Mouse (Mus musculus): ENCODE measurements around the gene Cyp4f13. TPM values are rescaled to one million over a fixed set of nuclear protein-coding genes. Genes with fewer than 3 reads are reported as not detected.

Cyp4f13 gene
- total RNA-seq (2023; ENCODE audit: inconsistent age): 83.0 to 86.6 TPM (median 84.1 TPM) in 4 replicates

DNA sequence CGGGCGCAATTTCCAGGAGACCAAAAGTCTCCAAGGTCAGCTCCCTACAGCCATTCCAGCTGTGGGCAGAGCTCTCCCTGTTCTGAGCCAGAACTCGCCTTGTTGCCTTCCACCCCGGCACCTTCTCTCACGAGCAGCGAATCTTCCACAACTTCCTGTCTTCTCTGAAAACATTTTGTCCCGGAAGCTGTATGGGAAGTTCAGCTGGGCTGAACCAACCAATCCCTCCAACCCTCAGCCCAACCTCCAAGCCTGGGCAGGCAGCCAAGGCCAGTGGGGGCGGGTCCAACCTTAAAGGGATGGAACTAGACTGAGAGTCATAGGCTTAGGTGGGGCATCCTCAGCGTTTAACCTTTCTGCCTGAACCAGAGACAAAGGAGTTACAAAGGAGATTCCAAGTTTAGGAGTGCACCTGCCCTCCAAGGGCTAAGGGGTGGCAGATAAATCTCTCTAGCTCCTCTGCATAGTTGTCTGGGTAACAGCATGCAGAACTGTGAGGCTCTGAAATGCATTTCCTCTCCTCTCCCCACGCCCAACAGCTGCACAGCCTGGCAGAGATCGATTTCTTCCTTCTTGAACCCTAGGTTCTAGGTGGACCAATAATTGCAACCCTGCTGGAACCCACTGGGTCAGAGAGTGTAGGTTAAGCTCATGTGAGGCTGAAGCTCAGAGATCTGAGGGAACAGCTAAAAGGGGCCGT, at the start of gene Cyp4f13:
Cyp4f13 (minus strand) TSS at position 188 of the 700 bp plus-strand sequence.

DNA sequence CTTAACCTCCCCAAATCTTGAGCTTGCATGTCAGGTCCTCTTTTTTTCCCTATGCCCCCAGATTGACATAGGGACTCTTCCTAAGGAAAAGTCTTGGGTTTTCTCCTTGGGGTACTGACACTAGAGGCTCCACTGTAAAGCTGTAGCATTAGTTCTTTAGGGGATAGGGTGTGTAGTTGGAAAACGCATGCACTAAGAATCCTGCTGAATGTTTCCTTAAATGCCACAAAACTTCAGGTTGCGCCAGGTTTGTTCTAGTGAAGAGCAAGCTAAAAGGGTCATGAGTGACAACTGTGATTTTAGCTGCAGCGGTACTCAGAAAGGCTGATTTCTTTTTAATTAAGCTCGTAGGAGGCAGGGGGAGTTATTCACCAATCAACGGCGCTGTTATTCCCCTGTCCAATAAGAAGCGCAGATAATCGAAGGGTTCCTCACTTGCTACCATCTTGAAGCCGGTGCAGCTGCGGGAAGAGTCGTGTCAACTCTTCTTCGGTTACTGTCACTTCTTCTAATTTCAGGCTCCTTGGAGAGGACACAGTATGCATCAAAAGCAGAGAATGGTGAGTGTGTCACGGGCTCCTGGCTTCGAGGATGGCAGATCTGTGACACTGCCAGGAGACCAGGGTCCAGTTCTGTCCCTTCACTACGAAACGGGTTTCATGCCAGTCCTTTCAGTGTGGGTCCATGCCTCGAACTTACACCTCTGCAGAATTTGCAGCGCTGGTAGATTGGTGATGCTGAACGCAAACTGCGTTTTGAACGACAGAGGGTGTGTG, 45.7 kb upstream of the Cyp4f13 start, which contains the start of gene Zfp952:
Zfp952 (plus strand) TSS at position 431 of the 776 bp plus-strand sequence.

DNA sequence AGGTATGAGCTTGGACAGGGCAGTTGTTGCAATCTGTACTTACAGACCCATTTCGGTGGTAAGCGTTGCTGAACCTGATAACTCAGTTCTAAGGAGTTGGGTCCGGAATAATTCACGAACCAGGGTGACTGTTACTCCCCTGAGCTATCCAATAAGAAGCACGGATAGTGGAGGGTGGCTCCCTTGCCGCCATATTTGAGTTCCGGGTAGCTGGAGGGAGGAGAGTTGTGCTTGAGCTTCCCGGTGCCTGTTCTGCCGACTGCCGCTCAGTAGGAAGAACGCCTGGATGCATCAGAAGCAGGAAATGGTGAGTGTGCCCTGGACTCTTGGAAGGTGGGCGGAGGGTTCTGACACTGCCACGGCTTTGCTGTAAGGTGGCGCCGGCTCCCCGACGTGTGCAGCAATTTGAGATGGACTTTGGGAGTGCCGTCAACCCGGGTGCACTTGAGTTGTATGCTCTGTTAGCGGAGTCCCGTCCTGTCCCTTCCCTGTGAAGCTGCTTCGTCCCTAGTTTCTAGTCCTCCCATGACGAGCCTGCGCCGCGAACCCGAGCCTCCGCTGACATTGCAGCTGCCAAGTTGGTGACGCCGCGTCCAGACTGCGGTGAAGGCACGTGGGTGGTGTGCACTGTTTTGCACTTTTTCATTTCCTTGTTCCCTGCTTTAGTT, 18.6 kb upstream of the Cyp4f13 start, which contains the start of gene Zfp472:
Zfp472 (plus strand) TSS at position 192 of the 668 bp plus-strand sequence.

DNA sequence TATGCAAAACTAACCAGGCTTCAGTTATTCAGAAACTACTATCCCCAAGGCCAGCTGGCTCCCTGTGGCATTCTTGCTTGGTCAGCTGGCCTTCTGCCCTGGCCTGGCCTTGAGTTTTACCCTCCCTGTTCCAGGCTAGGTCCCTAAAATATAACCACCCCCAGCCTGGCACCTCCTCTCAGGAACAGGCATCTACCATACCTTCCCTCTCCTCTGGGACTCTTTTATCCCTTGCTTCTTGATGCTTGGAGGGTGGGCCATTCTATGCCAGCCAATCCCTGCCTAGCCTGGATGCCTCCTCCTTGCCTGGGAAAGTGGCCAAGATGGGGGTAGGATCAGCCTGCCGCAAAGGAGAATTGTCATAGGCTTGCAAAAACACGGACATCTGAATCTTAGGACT, 30.1 kb downstream of the Cyp4f13 start, which contains the start of gene Cyp4f14:
Cyp4f14 (minus strand) TSS at position 212 of the 400 bp plus-strand sequence.

DNA sequence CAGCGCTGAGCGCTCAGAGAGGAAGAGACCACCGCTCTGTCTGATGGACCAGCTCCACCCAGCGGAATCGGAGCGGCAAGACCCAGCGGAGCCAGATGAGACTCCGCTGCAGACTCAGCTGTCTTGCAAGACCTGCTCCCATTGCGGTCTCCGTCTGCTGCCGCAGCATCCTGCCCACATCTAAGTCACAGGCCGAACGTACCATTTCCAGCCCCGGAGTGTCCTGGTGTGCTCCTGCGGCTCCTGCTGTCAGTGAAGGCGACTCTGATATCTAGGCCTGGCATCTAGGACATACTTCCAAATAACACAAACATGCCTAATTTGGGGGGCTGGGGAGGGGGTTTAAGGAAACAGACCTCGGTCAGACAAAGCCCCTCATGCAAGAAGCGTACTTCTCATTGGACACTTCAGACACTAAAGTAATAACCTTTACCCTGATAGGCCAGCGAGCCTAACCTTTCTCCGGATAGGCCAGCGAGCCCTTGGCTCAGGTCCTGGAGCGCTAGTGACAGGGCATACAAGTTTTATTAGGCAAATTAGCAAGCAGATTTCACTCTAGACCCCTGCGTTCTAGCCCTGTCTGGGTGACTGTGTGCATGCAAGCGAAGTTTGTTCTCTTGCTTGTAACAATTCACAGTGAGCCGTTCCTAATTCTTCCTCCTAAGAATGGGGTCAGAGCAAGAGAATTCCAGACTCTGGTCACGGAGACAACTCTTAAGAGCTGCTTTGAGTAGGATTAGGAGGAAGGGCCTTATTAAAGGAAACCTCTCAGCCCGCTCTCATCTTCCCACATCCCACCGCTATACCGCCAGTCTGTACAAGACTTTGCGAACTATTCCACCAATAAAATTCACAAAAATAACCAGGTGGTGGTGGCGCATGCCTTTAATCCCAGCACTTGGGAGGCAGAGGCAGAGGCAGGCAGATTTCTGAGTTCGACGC, 55.7 kb downstream of the Cyp4f13 start, which contains the start of gene Zfp870:
Zfp870 (minus strand) TSS at position 404 of the 942 bp plus-strand sequence.

Other genes with a start within 250 kb of the Cyp4f13 start
- 78.3 to 89.6 TPM (median 79.2 TPM) in 4 replicates for gene Zfp871, start 159.1 kb downstream of the Cyp4f13 start, total RNA-seq (2023; ENCODE audit: inconsistent age)
- 0.18 to 0.51 TPM (median 0.42 TPM) in 4 replicates for gene Zfp811, start 137.5 kb downstream of the Cyp4f13 start, total RNA-seq (2023; ENCODE audit: inconsistent age)
- gene Zfp799, start 117.1 kb downstream of the Cyp4f13 start, total RNA-seq (2023; ENCODE audit: inconsistent age): 6.5 to 9.4 TPM (median 8.2 TPM) in 4 replicates
- 7.0 to 11.8 TPM (median 10.3 TPM) in 4 replicates for gene Zfp870, start 55.8 kb downstream of the Cyp4f13 start, total RNA-seq (2023; ENCODE audit: inconsistent age)
- not detected in 4 replicates for gene Cyp4f14, start 30.1 kb downstream of the Cyp4f13 start, total RNA-seq (2023; ENCODE audit: inconsistent age)
- gene Zfp472, start 18.4 kb upstream of the Cyp4f13 start, total RNA-seq (2023; ENCODE audit: inconsistent age): 15.7 to 21.4 TPM (median 20.5 TPM) in 4 replicates
- 12.2 to 15.7 TPM (median 14.1 TPM) in 4 replicates for gene Zfp952, start 45.7 kb upstream of the Cyp4f13 start, total RNA-seq (2023; ENCODE audit: inconsistent age)
- 3.5 to 5.2 TPM (median 4.0 TPM) in 4 replicates for gene Zfp763, start 86.0 kb upstream of the Cyp4f13 start, total RNA-seq (2023; ENCODE audit: inconsistent age)
- not detected in 4 replicates for gene 4921501E09Rik, start 120.7 kb upstream of the Cyp4f13 start, total RNA-seq (2023; ENCODE audit: inconsistent age)
- 3.8 to 5.5 TPM (median 4.8 TPM) in 4 replicates for gene Zfp563, start 141.9 kb upstream of the Cyp4f13 start, total RNA-seq (2023; ENCODE audit: inconsistent age)
- gene Morc2b, start 192.3 kb upstream of the Cyp4f13 start, total RNA-seq (2023; ENCODE audit: inconsistent age): not detected in 4 replicates
- gene Olfr55, start 221.0 kb upstream of the Cyp4f13 start, total RNA-seq (2023; ENCODE audit: inconsistent age): not detected in 4 replicates
- gene Olfr239, start 243.9 kb upstream of the Cyp4f13 start, total RNA-seq (2023; ENCODE audit: inconsistent age): not detected in 4 replicates